12 mouse cellular contexts compared by ENCODE assay signal in the genomic region with DNA sequence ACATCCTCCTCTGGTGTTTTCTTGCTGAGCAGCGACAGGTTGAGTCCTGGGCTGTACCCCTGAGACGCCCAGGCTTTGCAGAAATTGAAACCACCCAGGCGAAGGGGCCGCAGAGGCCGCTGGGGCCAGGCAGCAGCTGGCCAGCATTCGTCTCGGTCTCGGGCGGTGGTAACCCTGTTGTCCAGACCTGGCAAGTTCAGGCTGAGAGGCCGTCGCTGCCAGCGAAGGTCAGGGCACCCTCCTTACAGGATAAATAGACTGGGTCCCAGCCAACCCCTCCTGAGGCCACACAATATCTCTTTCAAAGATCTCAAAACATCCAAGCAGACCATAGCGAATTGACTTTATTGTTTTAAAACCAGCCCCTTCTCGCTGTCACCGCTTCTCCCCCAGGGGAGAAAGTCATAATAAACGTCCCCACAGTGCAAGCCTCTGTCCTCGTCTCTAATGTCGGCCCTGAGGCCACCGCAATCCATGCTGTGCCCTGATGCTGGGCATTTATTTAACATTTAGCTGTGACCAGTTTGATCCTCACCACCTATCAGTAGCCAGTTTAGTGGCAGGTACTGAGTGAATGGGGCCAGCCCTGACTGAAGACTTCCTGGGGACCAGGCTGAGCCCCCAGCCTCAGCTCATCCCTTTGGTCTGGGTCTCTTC.
DNase-seq lines count a peak whose midpoint lies in the region; ATAC-seq lines count a peak whose summit lies in the region.
"Had no signal": no experiment of that assay in that cellular context is flagged by ENCODE, and none has a peak within 500 bp of the region (broad histone marks: within the 10 kb centered on the region; RNA-seq: fewer than 3 reads in every experiment).

No protein-coding gene starts in this region.

- WGBS in embryonic facial prominence, embryonic 12.5 days = 13% methylated on average over 19 of the region's 19 CpGs
- WGBS in hindbrain, embryonic 14.5 days = 20% methylated on average over 19 of the region's 19 CpGs
- WGBS in neural tube, embryonic 11.5 days = 11% methylated on average over 19 of the region's 19 CpGs

- H3K4me3 ChIP-seq in embryonic facial prominence, embryonic 12.5 days = no peak overlapping the region
- H3K4me3 ChIP-seq in hindbrain, embryonic 14.5 days (replicated peaks; ENCODE audit: low read length) = no peak overlapping the region
- H3K4me3 ChIP-seq in neural tube, embryonic 11.5 days (ENCODE audit: low read depth, low read length) = no peak overlapping the region
- H3K4me3 ChIP-seq: hindbrain, embryonic 15.5 days; stomach, embryonic 15.5 days had no signal

- H3K9ac ChIP-seq in embryonic facial prominence, embryonic 12.5 days = no peak overlapping the region
- no peak overlapping the region for H3K9ac ChIP-seq in hindbrain, embryonic 14.5 days
- no peak overlapping the region for H3K9ac ChIP-seq in neural tube, embryonic 11.5 days (ENCODE audit: low read length)
- H3K9ac ChIP-seq: hindbrain, embryonic 15.5 days; lung, embryonic 14.5 days; stomach, embryonic 15.5 days had no signal

- ATAC-seq in embryonic facial prominence, embryonic 12.5 days (ENCODE audit: insufficient number of reproducible peaks, insufficient read depth, low FRiP score, low TSS enrichment) = no peak
- ATAC-seq in hindbrain, embryonic 14.5 days (ENCODE audit: low FRiP score) = peak; percentile 40; the same call in 1 of the 2 replicates
- ATAC-seq in neural tube, embryonic 11.5 days (ENCODE audit: insufficient read depth, low FRiP score, low TSS enrichment) = peak; percentile 75
- no peak for ATAC-seq in CD4-positive, CD25-positive, alpha-beta regulatory T cell, adult 4 months
- ATAC-seq: forebrain, embryonic 16.5 days had no signal

- peaks cover 7% of the 10 kb centered on the region for H3K4me1 ChIP-seq in embryonic facial prominence, embryonic 12.5 days
- H3K4me1 ChIP-seq in hindbrain, embryonic 14.5 days (replicated peaks; ENCODE audit: control insufficient read depth, insufficient read depth, low read length) = no peaks in the 10 kb centered on the region; the same call in 1 of the 2 replicates
- peaks cover 18% of the 10 kb centered on the region for H3K4me1 ChIP-seq in neural tube, embryonic 11.5 days (ENCODE audit: control insufficient read depth, insufficient read depth, low read length)
- H3K4me1 ChIP-seq: stomach, embryonic 15.5 days had no signal

- H3K27ac ChIP-seq in embryonic facial prominence, embryonic 12.5 days = 0 out of 2 replicates have a peak overlapping the region, but pooled peaks have one; percentile 1
- no peak overlapping the region for H3K27ac ChIP-seq in hindbrain, embryonic 14.5 days
- H3K27ac ChIP-seq in neural tube, embryonic 11.5 days (ENCODE audit: low read depth, low read length) = peak overlapping the region; percentile 54; the same call in 1 of the 2 replicates
- H3K27ac ChIP-seq: hindbrain, embryonic 15.5 days; stomach, embryonic 15.5 days had no signal

- H3K4me2 ChIP-seq in embryonic facial prominence, embryonic 12.5 days (replicated peaks) = no peak overlapping the region
- H3K4me2 ChIP-seq in hindbrain, embryonic 14.5 days (replicated peaks) = no peak overlapping the region
- H3K4me2 ChIP-seq in neural tube, embryonic 11.5 days (ENCODE audit: low read depth) = no peak overlapping the region
- H3K4me2 ChIP-seq: hindbrain, embryonic 15.5 days; lung, embryonic 14.5 days; stomach, embryonic 15.5 days had no signal

- peaks cover 4% of the 10 kb centered on the region; the same call in 1 of the 2 replicates for H3K27me3 ChIP-seq in embryonic facial prominence, embryonic 12.5 days
- no peaks in the 10 kb centered on the region for H3K27me3 ChIP-seq in hindbrain, embryonic 14.5 days (ENCODE audit: control insufficient read depth, insufficient read depth, low read length)
- no peaks in the 10 kb centered on the region for H3K27me3 ChIP-seq in neural tube, embryonic 11.5 days (ENCODE audit: control insufficient read depth, insufficient read depth, low read length)
- H3K27me3 ChIP-seq: hindbrain, embryonic 15.5 days; stomach, embryonic 15.5 days had no signal

- H3K9me3 ChIP-seq in embryonic facial prominence, embryonic 12.5 days = no peaks in the 10 kb centered on the region
- no peaks in the 10 kb centered on the region for H3K9me3 ChIP-seq in hindbrain, embryonic 14.5 days (ENCODE audit: control insufficient read depth, low read length)
- no peaks in the 10 kb centered on the region for H3K9me3 ChIP-seq in neural tube, embryonic 11.5 days (ENCODE audit: control insufficient read depth, low read length)
- H3K9me3 ChIP-seq: hindbrain, embryonic 15.5 days; stomach, embryonic 15.5 days had no signal

- peak; percentile 62 for DNase-seq in left cerebral cortex, postnatal 4 days
- no peak for DNase-seq in left cerebral cortex, postnatal 25 days (ENCODE audit: low spot score in 2 of 2)
- DNase-seq in hindbrain, embryonic 14.5 days (ENCODE audit: low spot score) = no peak
- peak; percentile 52 for DNase-seq in neural tube, embryonic 11.5 days (ENCODE audit: low spot score)
- DNase-seq in layer of hippocampus, adult 8-10 months (ENCODE audit: low spot score in 2 of 2) = no peak
- DNase-seq: lung, embryonic 14.5 days; right cerebral cortex, postnatal 14 days had no signal

- H3K36me3 ChIP-seq in embryonic facial prominence, embryonic 12.5 days = no peaks in the 10 kb centered on the region
- H3K36me3 ChIP-seq in hindbrain, embryonic 14.5 days (replicated peaks; ENCODE audit: control insufficient read depth, insufficient read depth) = no peaks in the 10 kb centered on the region
- H3K36me3 ChIP-seq in neural tube, embryonic 11.5 days (ENCODE audit: control insufficient read depth, insufficient read depth, low read length) = no peaks in the 10 kb centered on the region
- H3K36me3 ChIP-seq: hindbrain, embryonic 15.5 days; stomach, embryonic 15.5 days had no signal

- intact Hi-C loops in left cerebral cortex, postnatal 4 days (cut with DNase I) = no loop called here
- intact Hi-C loops in left cerebral cortex, postnatal 25 days (cut with DNase I) = no loop called here

Comparison
In these comparisons a context has a peak if more than half of its experiments do, and no peak if none do; other contexts are left out.
1. DNase-seq: peak in left cerebral cortex, postnatal 4 days (single experiment) and neural tube, embryonic 11.5 days (single experiment); none in left cerebral cortex, postnatal 25 days (0 of 2), hindbrain, embryonic 14.5 days (single experiment) and layer of hippocampus, adult 8-10 months (0 of 2).
2. ATAC-seq: peak in hindbrain, embryonic 14.5 days (single experiment) and neural tube, embryonic 11.5 days (single experiment); none in embryonic facial prominence, embryonic 12.5 days (single experiment) and CD4-positive, CD25-positive, alpha-beta regulatory T cell, adult 4 months (single experiment).